ENCODE assay signal across 21 mouse cellular contexts in the genomic region with DNA sequence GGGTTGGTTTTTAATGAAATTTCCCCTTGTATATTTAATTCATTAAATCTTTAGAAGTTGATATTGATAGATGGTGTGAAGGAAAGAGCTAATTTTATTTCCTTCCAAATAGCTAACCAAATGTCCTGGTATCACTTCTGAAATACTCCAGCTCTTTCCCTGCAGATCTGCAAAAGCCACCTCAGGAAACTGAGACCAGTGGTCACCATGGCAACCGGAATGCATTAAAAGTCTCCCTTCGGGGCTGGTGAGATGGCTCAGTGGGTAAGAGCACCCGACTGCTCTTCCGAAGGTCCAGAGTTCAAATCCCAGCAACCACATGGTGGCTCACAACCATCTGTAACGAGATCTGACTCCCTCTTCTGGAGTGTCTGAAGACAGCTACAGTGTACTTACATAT. TPM values are rescaled to one million over a fixed set of nuclear protein-coding genes. Genes with fewer than 3 reads are reported as not detected.
"Had no signal": no experiment of that assay in that cellular context is flagged by ENCODE, and none has a peak within 500 bp of the region (broad histone marks: within the 10 kb centered on the region; RNA-seq: fewer than 3 reads in every experiment).

No protein-coding gene starts in this region.

RNA-seq across cellular contexts. Expression of a gene that starts 33.3 kb away (rescaled TPM):
- total RNA-seq: granulocyte monocyte progenitor cell, adult 5-6 weeks; heart, adult 18-20 months; heart, adult 2 months; heart, adult 8-10 months had no signal
- polyA plus RNA-seq: cortical plate, adult 2 months; embryonic facial prominence, embryonic 10.5 days; embryonic facial prominence, embryonic 11.5 days; embryonic facial prominence, embryonic 12.5 days; embryonic facial prominence, embryonic 13.5 days; embryonic facial prominence, embryonic 14.5 days; embryonic facial prominence, embryonic 15.5 days; erythroblast, embryonic 14.5 days; forebrain, embryonic 10.5 days; forebrain, embryonic 11.5 days; forebrain, embryonic 12.5 days; forebrain, embryonic 13.5 days; forebrain, embryonic 14.5 days; forebrain, embryonic 15.5 days; forebrain, embryonic 16.5 days; frontal cortex, adult 2 months; heart, adult 2 months; heart, embryonic 10.5 days had no signal
